30 mouse cellular contexts compared by ENCODE assay signal in the genomic region with DNA sequence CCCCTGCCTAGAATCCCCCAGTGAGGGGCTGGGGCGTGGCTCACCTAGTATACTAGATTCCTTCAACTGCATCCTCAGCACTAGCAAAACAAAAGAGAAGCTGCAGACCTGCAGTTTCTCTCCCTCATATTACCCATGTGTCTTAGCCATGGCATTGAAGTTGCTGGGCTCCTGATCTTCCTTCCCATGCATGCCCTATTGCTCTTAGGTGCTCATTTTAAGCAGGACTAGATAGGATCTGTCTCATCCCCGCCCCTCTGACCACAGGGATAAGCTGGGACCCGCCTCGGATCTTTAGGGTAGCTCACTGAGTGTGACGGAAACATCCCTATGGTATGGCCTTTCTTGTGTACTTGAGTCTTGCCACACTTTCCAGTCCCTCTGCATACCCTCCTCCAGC.
"Had no signal": no experiment of that assay in that cellular context is flagged by ENCODE, and none has a peak within 500 bp of the region (broad histone marks: within the 10 kb centered on the region; RNA-seq: fewer than 3 reads in every experiment).

No protein-coding gene starts in this region.

- H3K27ac ChIP-seq: limb, embryonic 10.5 days; limb, embryonic 12.5 days; limb, embryonic 13.5 days; limb, embryonic 15.5 days; liver, embryonic 12.5 days; liver, embryonic 13.5 days; liver, embryonic 14.5 days; liver, embryonic 15.5 days; lung, embryonic 15.5 days; macrophage; midbrain, embryonic 10.5 days; midbrain, embryonic 12.5 days; midbrain, embryonic 13.5 days; neural tube, embryonic 12.5 days had no signal

- H3K4me1 ChIP-seq: liver, embryonic 12.5 days; liver, embryonic 13.5 days; liver, embryonic 15.5 days; lung, embryonic 15.5 days; megakaryocyte, embryonic 14.5 days; midbrain, embryonic 12.5 days had no signal

- H3K27me3 ChIP-seq: limb, embryonic 12.5 days; limb, embryonic 13.5 days; limb, embryonic 15.5 days; liver, embryonic 12.5 days; liver, embryonic 13.5 days; liver, embryonic 15.5 days; lung, embryonic 15.5 days; megakaryocyte, embryonic 14.5 days had no signal

- H3K4me3 ChIP-seq: limb, embryonic 10.5 days; limb, embryonic 12.5 days; limb, embryonic 13.5 days; limb, embryonic 15.5 days; liver, embryonic 12.5 days; liver, embryonic 13.5 days; liver, embryonic 15.5 days; lung, embryonic 15.5 days; megakaryocyte, embryonic 14.5 days; midbrain, embryonic 10.5 days; midbrain, embryonic 12.5 days; midbrain, embryonic 13.5 days; myocyte; neural tube, embryonic 12.5 days had no signal

- DNase-seq: left cerebral cortex, postnatal 4 days; liver; liver, embryonic 13.5 days; liver, postnatal 0 days; lung, adult 18-20 months; lung, adult 2 months; lung, embryonic 14.5 days; lung, postnatal 10 days; lung, postnatal 14 days; lung, postnatal 36 days; lung, postnatal 4 days; midbrain, embryonic 14.5 days had no signal

- H3K9me3 ChIP-seq: limb, embryonic 10.5 days; limb, embryonic 12.5 days; limb, embryonic 13.5 days; limb, embryonic 15.5 days; liver, embryonic 12.5 days; liver, embryonic 15.5 days; lung, embryonic 15.5 days; midbrain, embryonic 10.5 days; midbrain, embryonic 13.5 days; neural tube, embryonic 12.5 days had no signal

- ATAC-seq: liver, embryonic 12.5 days; liver, postnatal 0 days; lung, postnatal 0 days; midbrain, embryonic 13.5 days; midbrain, embryonic 16.5 days had no signal

- H3K4me2 ChIP-seq: limb, embryonic 12.5 days; limb, embryonic 13.5 days; limb, embryonic 15.5 days; liver, embryonic 11.5 days; liver, embryonic 12.5 days; liver, embryonic 13.5 days; liver, embryonic 15.5 days; lung, embryonic 14.5 days; lung, embryonic 15.5 days; midbrain, embryonic 12.5 days; midbrain, embryonic 13.5 days; neural tube, embryonic 12.5 days had no signal

- H3K9ac ChIP-seq: limb, embryonic 12.5 days; limb, embryonic 13.5 days; limb, embryonic 15.5 days; liver, embryonic 12.5 days; liver, embryonic 13.5 days; liver, embryonic 14.5 days; liver, embryonic 15.5 days; liver, postnatal 0 days; lung, embryonic 14.5 days; lung, embryonic 15.5 days; midbrain, embryonic 12.5 days; neural tube, embryonic 12.5 days had no signal

- H3K36me3 ChIP-seq: limb, embryonic 10.5 days; limb, embryonic 12.5 days; limb, embryonic 13.5 days; limb, embryonic 15.5 days; liver, embryonic 12.5 days; liver, embryonic 13.5 days; liver, embryonic 15.5 days; lung, embryonic 15.5 days; midbrain, embryonic 10.5 days; midbrain, embryonic 12.5 days; midbrain, embryonic 13.5 days; neural tube, embryonic 12.5 days had no signal
